Mouse (Mus musculus) forebrain, embryonic 15.5 days (tissue): ENCODE data around the gene Il4i1. TPM values are rescaled to one million over a fixed set of nuclear protein-coding genes. Genes with fewer than 3 reads are reported as not detected.
"Not testable (repeated sequence)": the region's sequence is repeated elsewhere in the genome, so short reads cannot be mapped to it uniquely, and the experiment has no call there.

Source experiments
- ATAC-seq: fragments of 200-750 bp; cut with Nextera tagmentation; replicated peaks from 2 replicates; pipeline ENCODE4 v1.8.0; 2017; ENCODE audit warnings: mild to moderate bottlenecking, moderate TSS enrichment, moderate library complexity
- H3K27ac ChIP-seq: fragments of 300-500 bp; sonication (generic); replicated peaks from 2 replicates; pipeline ENCODE4 v1.5.1; 2015; ENCODE audit warnings: mild to moderate bottlenecking, inconsistent platforms
- H3K27me3 ChIP-seq: fragments of 300-500 bp; sonication (generic); 2 replicates; pipeline ENCODE4 v1.6.1; 2015; ENCODE audit warnings: inconsistent platforms
- H3K36me3 ChIP-seq: fragments of 300-500 bp; sonication (generic); 2 replicates; pipeline ENCODE4 v1.6.1; 2015; ENCODE audit warnings: mild to moderate bottlenecking, inconsistent platforms
- H3K4me1 ChIP-seq: fragments of 300-500 bp; sonication (generic); 2 replicates; pipeline ENCODE4 v1.6.1; 2015; ENCODE audit warnings: inconsistent platforms
- H3K4me2 ChIP-seq: fragments of 300-500 bp; sonication (generic); replicated peaks from 2 replicates; pipeline ENCODE4 v1.6.1; 2015; ENCODE audit warnings: mild to moderate bottlenecking, inconsistent platforms
- H3K4me3 ChIP-seq: fragments of 300-500 bp; sonication (generic); 2 replicates; pipeline ENCODE4 v1.5.1; 2015; ENCODE audit warnings: mild to moderate bottlenecking, inconsistent platforms
- H3K9ac ChIP-seq: fragments of 300-500 bp; sonication (generic); replicated peaks from 2 replicates; pipeline ENCODE4 v1.6.1; 2015; ENCODE audit warnings: mild to moderate bottlenecking, inconsistent platforms
- H3K9me3 ChIP-seq: fragments of 300-500 bp; sonication (generic); 2 replicates; pipeline ENCODE4 v1.6.1; 2016; ENCODE audit warnings: inconsistent platforms
- WGBS: fragments of 180-500 bp; shearing (Covaris S2); methylation state at CpG from one replicate; pipeline ENCODE4 v1.1.7; 2015; ENCODE audit warnings: mixed read lengths; 5-methylcytosine and 5-hydroxymethylcytosine counted together
- polyA plus RNA-seq: library from polyadenylated mRNA; unstranded; fragments of >200 nt; fragmentation: Nextera tagmentation; extraction: Ambion mirVana; gene quantifications from 2 replicates; pipeline ENCODE4 v1.2.1, GENCODE M21; 2015

Il4i1 gene
- polyA plus RNA-seq, 1 experiment from 2014 or later = 1.8 TPM

- Histone ChIP-seq H3K9ac (peak overlapping the region; percentile 96), H3K4me2 (peak overlapping the region; percentile 73), H3K27me3 (no peaks in the 10 kb centered on the region), H3K4me1 (peaks cover 49% of the 10 kb centered on the region), H3K9me3 (no peaks in the 10 kb centered on the region), H3K27ac (peak overlapping the region; percentile 99), H3K36me3 (peaks cover 16% of the 10 kb centered on the region), H3K4me3 (peak overlapping the region; percentile 82)
- WGBS = under 1% methylated on average over 104 of the region's 108 CpGs
- ATAC-seq = peak; percentile 23
These were observed 52.9 kb downstream of the Il4i1 start for GRCm38 (mm10) chr7:44868919-44869696.

DNA sequence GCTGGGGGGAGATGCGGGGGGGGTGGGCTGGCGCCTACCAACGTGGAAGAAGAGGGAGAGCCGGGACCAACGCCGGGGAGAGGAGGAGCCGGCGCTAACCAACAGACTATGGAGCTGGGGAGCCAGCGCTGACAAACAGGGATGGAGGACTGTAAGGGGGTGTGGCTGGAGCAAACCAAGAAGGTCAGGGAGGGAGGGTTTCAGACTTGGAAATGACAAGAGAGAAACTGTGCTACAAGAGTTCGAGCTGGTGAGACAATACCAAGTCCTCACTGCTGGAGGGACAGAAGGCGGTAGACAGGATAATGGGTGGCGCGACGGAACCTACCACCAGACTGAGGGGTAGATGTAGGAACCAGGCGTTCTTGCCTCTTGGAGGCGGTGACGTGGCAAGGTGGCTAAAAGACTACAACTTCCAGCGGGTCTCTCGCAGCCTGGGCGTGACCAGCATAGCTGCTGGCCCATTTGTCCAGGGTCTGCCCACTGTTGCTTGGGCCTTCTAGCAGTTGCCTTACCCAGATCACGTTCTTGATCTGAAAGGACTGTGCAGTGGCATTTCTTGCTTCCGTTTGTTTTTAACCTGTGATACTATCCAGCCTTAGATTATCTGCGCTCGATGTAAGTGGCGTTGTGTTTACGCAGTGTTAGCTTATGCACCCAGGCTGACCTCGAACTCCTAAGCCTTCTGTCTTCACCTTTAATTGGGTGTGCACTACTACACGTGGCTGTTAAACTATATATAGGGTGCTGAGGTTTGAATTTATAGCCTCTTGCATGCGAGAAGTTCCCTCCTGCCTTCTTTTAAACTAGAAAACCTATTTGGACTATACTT is 53.7 kb downstream of the Il4i1 start, which contains the start of gene Ptov1:
Ptov1 (minus strand) TSS at position 92 of the 832 bp plus-strand sequence.
- Histone ChIP-seq H3K4me3 (peak within 1 kb of the TSS; percentile 82), H3K36me3 (peaks cover 8% of the 10 kb centered on the region), H3K9ac (peak within 1 kb of the TSS; percentile 96), H3K4me2 (peak within 1 kb of the TSS; percentile 73), H3K4me1 (peaks cover 44% of the 10 kb centered on the region), H3K9me3 (no peaks in the 10 kb centered on the region), H3K27me3 (no peaks in the 10 kb centered on the region), H3K27ac (peak within 1 kb of the TSS; percentile 99)
- peak; percentile 96 for ATAC-seq
- 8% methylated on average over 29 of the region's 29 CpGs for WGBS

GRCm38 (mm10) chr7:44870614-44871013 is 54.4 kb downstream of the Il4i1 start:
- WGBS = 76% methylated on average over 6 of the region's 6 CpGs
- peak overlapping the region; percentile 82; the same call in 1 of the 2 replicates for H3K4me3 ChIP-seq

GRCm38 (mm10) chr7:44871181-44871580 is 55.0 kb downstream of the Il4i1 start:
- no peak overlapping the region for H3K9ac ChIP-seq
- WGBS = 10% methylated on average over 1 of the region's 1 CpGs
- no peaks in the 10 kb centered on the region for H3K9me3 ChIP-seq
- no peak overlapping the region for H3K27ac ChIP-seq
- H3K4me3 ChIP-seq = no peak overlapping the region
- H3K4me2 ChIP-seq = no peak overlapping the region
- peaks cover 1% of the 10 kb centered on the region for H3K36me3 ChIP-seq
- peaks cover 31% of the 10 kb centered on the region for H3K4me1 ChIP-seq
- no peaks in the 10 kb centered on the region for H3K27me3 ChIP-seq
- no peak for ATAC-seq

More at GRCm38 (mm10) chr7:44870614-44871013, 54.4 kb downstream of the Il4i1 start:
- no peaks in the 10 kb centered on the region for H3K9me3 ChIP-seq
- H3K9ac ChIP-seq = peak overlapping the region; percentile 96
- peak overlapping the region; percentile 99 for H3K27ac ChIP-seq
- 0 out of 2 replicates have a peak, but pooled peaks cover 1% of the 10 kb centered on the region for H3K36me3 ChIP-seq
- peaks cover 37% of the 10 kb centered on the region for H3K4me1 ChIP-seq
- H3K4me2 ChIP-seq = peak overlapping the region; percentile 73
- H3K27me3 ChIP-seq = no peaks in the 10 kb centered on the region
- ATAC-seq = no peak

DNA sequence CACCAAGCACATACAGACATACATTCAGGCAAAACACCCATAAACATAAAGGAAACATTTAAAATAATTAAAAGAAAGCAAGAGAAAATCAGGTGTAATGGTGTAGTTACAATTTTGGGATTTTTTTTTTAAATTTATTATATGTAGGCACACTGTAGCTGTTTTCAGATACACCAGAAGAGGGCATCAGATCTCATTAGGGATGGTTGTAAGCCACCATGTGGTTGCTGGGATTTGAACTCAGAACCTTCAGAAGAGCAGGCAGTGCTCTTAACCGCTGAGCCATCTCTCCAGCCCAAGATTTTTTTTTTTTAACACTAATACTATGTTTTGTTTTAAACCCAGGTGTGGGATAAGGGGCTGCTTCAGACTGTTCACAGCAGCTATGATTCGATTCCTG is 55.6 kb downstream of the Il4i1 start:
- H3K27ac ChIP-seq, H3K27me3 ChIP-seq, ATAC-seq, H3K4me2 ChIP-seq, H3K9ac ChIP-seq, H3K36me3 ChIP-seq, H3K9me3 ChIP-seq, H3K4me3 ChIP-seq: not testable (repeated sequence)
- peaks cover 25% of the 10 kb centered on the region for H3K4me1 ChIP-seq
- 91% methylated on average over 2 of the region's 2 CpGs for WGBS

DNA sequence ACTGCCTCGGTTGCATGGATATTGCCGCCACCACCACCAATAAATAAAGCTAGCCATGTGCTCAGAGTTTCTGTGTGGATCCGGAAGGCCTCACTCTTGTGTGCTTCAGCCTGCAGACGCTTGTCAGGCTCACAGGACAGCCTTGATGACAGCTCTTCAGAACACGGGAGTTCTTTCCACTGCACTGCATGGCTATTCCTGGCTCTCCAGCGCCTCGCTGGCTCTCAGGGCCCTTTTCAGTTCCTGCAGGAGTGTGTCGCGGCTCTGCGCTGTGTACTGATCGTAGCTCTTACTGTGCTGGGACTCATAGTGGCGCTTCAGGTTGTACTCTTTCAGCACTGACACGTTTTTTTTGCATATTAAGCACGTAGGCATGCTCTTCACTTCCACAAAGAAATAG is 61.6 kb downstream of the Il4i1 start:
- ATAC-seq = no peak
- no peak overlapping the region for H3K4me3 ChIP-seq

GRCm38 (mm10) chr7:44883036-44883435 is 66.8 kb downstream of the Il4i1 start:
- H3K9me3 ChIP-seq = no peaks in the 10 kb centered on the region
- no peak overlapping the region for H3K4me2 ChIP-seq
- peaks cover 74% of the 10 kb centered on the region for H3K36me3 ChIP-seq
- ATAC-seq = no peak
- 92% methylated on average over 3 of the region's 3 CpGs for WGBS
- H3K27me3 ChIP-seq = no peaks in the 10 kb centered on the region
- no peaks in the 10 kb centered on the region for H3K4me1 ChIP-seq
- no peak overlapping the region for H3K9ac ChIP-seq
- H3K4me3 ChIP-seq = no peak overlapping the region
- H3K27ac ChIP-seq = no peak overlapping the region

More for the DNA sequence above, 61.6 kb downstream of the Il4i1 start:
- Histone ChIP-seq H3K4me2 (no peak overlapping the region), H3K9me3 (no peaks in the 10 kb centered on the region), H3K36me3 (peaks cover 65% of the 10 kb centered on the region), H3K9ac (no peak overlapping the region), H3K27me3 (no peaks in the 10 kb centered on the region), H3K4me1 (no peaks in the 10 kb centered on the region), H3K27ac (no peak overlapping the region)
- WGBS = 87% methylated on average over 14 of the region's 14 CpGs

DNA sequence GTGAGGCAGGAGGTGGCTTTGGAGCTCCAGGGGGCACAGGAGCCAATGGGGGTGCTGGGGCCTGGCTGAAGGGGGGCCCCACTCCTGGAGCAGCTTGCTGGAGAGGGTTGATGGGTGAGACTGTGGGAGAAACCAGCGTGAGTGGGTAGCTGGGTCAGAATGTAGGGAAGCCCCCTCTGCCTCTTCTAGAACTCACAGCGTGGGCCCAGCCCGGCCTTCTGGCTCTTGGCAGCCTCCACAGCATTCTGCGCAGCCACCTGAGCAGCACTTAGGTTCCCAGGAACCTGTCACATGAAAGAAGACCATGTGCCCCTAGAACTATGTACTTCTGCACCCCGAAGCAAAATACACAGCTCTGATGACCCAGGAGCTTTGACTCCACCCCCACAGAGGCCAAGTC is 68.5 kb downstream of the Il4i1 start:
- Histone ChIP-seq H3K27me3 (no peaks in the 10 kb centered on the region), H3K4me1 (peaks cover 15% of the 10 kb centered on the region), H3K9me3 (no peaks in the 10 kb centered on the region), H3K4me2 (no peak overlapping the region), H3K9ac (no peak overlapping the region), H3K27ac (no peak overlapping the region), H3K4me3 (no peak overlapping the region), H3K36me3 (peaks cover 63% of the 10 kb centered on the region)
- ATAC-seq = no peak
- WGBS = 90% methylated on average over 5 of the region's 5 CpGs

DNA sequence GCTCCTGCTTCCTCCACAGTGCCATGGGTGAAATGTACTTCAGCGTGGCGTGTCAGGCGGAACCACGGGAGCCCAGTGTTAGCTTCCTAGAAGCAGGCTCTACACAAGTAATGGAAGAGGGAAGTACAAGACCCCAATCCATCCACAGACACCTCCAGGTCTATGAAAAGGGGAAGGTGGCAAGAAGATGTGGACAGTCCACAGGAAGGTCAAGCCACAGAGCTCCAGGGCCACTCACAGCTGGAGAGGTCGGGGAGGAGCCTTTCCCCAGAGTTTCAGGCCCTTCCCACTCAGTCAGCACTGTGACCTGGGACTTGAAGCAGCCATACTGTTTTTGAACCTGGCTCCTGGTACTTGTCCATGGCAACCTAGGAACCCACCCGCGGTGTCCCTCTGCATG is 70.8 kb downstream of the Il4i1 start:
- Histone ChIP-seq H3K9ac (no peak overlapping the region), H3K4me2 (no peak overlapping the region), H3K9me3 (no peaks in the 10 kb centered on the region), H3K4me1 (peaks cover 34% of the 10 kb centered on the region), H3K4me3 (no peak overlapping the region), H3K27me3 (no peaks in the 10 kb centered on the region), H3K27ac (no peak overlapping the region), H3K36me3 (peaks cover 42% of the 10 kb centered on the region)
- 95% methylated on average over 7 of the region's 7 CpGs for WGBS
- ATAC-seq = no peak

DNA sequence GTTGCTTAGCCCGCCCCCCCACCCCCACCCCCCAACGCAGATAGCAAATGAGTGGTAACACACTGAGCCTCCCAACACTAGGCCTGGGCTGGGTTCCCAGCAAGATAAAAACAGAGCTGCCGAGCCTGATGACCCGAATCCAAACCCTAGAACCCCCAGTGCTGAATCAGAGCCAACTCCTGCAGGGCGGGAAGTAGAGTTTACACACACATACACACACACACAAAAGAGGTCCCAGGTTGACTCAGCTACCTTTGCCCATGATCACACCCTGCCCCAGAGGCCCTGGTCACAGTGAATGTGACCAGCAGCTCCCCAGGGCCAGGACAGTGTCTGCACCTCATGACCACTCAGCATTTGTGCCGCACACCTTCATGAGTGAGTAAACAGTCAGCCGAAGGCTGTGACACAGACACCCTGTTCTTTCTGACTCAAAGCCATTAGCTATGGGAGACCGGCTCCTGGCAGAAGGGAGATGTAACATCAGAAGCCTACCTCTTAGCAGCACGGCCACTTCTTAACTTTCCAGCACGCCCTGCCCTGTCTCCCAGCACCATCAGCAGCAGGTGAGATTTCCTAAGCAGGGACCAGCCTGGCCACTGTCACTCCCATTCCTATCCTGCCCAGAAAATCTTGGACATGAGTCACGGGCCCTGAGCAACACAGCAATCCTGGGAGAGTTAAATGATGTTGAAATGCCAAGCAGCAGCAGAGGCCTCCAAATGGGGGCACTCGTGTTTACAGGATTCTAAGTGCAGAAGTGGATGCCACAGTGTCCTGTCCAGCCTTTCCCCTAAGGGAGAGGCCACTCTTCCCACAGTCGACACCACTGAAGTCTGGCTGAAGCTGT is 72.3 kb downstream of the Il4i1 start:
- Histone ChIP-seq H3K9me3 (no peaks in the 10 kb centered on the region), H3K9ac (no peak overlapping the region), H3K4me1 (peaks cover 39% of the 10 kb centered on the region), H3K36me3 (peaks cover 28% of the 10 kb centered on the region), H3K27me3 (no peaks in the 10 kb centered on the region), H3K27ac (0 out of 2 replicates have a peak overlapping the region, but pooled peaks have one; percentile 2), H3K4me2 (no peak overlapping the region), H3K4me3 (no peak overlapping the region)
- no peak for ATAC-seq
- WGBS = 75% methylated on average over 13 of the region's 13 CpGs

DNA sequence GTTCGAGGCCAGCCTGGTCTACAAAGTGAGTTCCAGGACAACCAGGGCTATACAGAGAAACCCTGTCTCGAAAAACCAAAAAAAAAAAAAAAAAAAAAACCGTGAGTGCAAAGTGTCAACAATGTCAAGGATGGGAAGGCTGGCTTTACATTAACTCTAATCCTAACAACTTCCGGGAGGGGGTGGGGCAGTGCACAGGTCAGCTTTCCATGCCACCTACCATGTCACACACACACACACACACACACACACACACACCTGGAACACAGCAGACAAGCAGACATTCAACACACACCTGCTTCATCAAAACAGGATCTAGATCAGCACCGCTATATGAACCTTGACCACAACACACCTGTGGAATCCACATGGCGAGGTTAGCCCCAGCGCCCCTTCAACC is 74.0 kb downstream of the Il4i1 start:
- ATAC-seq = no peak
- no peak overlapping the region for H3K27ac ChIP-seq
- no peaks in the 10 kb centered on the region for H3K9me3 ChIP-seq
- H3K36me3 ChIP-seq = peaks cover 13% of the 10 kb centered on the region
- H3K9ac ChIP-seq = no peak overlapping the region
- H3K4me1 ChIP-seq = peaks cover 56% of the 10 kb centered on the region
- H3K27me3 ChIP-seq = no peaks in the 10 kb centered on the region
- H3K4me2 ChIP-seq = peak overlapping the region; percentile 79
- 89% methylated on average over 7 of the region's 7 CpGs for WGBS
- H3K4me3 ChIP-seq = peak overlapping the region; percentile 63
